Mouse (Mus musculus) heart, postnatal 14 days (tissue): ENCODE results near the gene Armcx1. TPM values are rescaled to one million over a fixed set of nuclear protein-coding genes. Genes with fewer than 3 reads are reported as not detected.
"Not testable (repeated sequence)": the region's sequence is repeated elsewhere in the genome, so short reads cannot be mapped to it uniquely, and the experiment has no call there.

Source experiments
- DNase-seq, 2 experiments: peaks; one replicate each; pipeline ENCODE4 v3.0.0; 2021 to 2022
- intact Hi-C: fragments of 180-260 bp; cut with DNase I; formaldehyde crosslinking; loops from one replicate; pipeline ENCODE4 v1.15.1; 2025
- long read RNA-seq, 2 experiments: library from polyadenylated mRNA; stranded (forward); transcript quantifications; one replicate each; pipeline ENCODE4 v2.0.0; 2021
- total RNA-seq, 2 experiments: library from RNA; stranded (reverse); gene quantifications; 2 replicates each; pipeline ENCODE4 v1.2.3; 2021

Armcx1 gene
- total RNA-seq: 1 to 10 TPM; 7.4 to 7.8 TPM
- long read RNA-seq, experiment 1, partial matches to known transcripts: 1 of 11 reads
- long read RNA-seq, experiment 1, other reads (novel, unspliced or antisense): 1 of 11 reads
- long read RNA-seq, experiment 2, transcript Armcx1-204 (4 exons, 2,085 nt): major isoform, 6 of 10 reads
- long read RNA-seq, experiment 2, partial matches to known transcripts: 0 of 10 reads
- long read RNA-seq, experiment 2, other reads (novel, unspliced or antisense): 1 of 10 reads

DNA sequence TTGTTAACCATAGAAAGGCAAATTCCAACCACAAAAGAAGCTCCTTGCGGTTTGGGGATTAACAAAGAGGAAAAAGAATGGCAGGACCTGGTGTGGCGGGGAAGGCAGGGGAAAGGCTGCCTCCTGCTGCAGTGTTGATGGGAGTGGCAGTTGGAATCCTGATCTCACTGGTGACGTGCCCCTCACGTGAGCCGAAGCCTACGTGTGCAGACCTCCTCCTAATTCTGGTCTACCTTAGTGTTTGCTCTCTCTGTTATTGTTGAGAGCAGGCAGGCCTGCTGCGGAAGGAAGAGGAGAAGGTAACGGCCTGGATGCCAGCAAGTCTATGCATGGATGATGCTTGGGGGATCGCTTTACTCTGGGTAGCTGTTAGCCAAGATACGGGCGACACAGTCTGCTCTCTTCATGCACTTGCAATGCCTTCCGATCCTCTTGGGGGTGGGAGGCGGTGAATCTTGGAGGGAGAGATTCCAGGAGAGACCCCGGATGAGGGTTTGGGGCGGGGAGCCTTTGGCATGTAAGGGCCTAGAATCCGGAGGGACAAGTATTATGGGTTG lies at the start of gene Armcx1:
Gene Armcx1 (plus strand): TSS at position 212 of the 557 bp plus-strand sequence.
- intact Hi-C loops: loop anchor here (5.0 kb wide), 1 partner anchor 106 kb away; no protein-coding TSS in a partner anchor
- peak; percentile 35 to 51 for DNase-seq

- intact Hi-C loops: no loop called here
These were observed 42.7 kb upstream of the Armcx1 start for GRCm38 (mm10) chrX:134675022-134675421.

GRCm38 (mm10) chrX:134675959-134676358 lies 41.8 kb upstream of the Armcx1 start:
- DNase-seq: no peak
- intact Hi-C loops: no loop called here

More at GRCm38 (mm10) chrX:134675022-134675421, 42.7 kb upstream of the Armcx1 start:
- DNase-seq: no peak

DNA sequence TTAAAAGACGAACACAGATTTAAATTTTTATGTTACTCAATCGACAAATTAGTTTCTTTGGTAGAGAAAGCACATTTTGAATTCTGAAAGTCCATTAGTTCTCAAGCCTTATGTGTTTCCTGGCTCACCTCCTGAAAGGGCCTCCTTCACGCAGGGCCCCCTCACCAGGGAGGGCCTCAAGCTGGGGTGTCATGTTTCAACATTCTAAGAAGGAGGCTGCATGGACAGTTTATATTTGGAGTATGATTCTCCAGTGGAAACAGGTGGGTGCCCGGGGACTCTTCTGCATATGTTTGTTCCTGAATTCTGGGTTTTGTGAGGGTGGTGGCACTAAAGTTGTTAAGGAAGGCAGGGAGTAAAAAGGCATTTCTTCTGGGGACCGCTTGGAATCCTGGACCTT lies 32.8 kb upstream of the Armcx1 start:
- no peak for DNase-seq
- intact Hi-C loops: loop anchor here (5.0 kb wide), 1 partner anchor 38 kb away; no protein-coding TSS in a partner anchor

DNA sequence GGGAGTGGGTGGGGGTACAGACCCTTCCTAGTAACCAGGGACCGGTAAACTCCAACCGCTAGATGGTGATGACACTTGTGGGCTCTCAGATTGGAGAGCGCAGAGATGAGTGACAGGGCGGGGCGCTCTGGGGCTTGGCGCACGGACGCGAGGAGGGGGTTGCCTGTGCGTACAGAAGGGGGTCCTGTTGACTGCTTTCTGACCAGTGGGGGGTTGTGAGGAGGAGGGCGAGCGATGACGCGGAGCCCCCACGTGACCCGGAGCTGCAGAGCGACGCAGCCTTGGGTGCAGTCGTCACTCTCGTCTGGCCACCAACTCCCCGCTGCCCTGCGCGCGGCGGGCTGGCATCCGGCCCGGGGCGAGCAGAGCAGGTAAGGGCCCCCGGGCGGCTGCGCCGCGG lies 31.5 kb upstream of the Armcx1 start, which contains the start of gene Armcx4:
Gene Armcx4 (plus strand): TSS at position 253 of the 400 bp plus-strand sequence.
- peak; percentile 63 to 68 for DNase-seq
- intact Hi-C loops: loop anchor here (5.0 kb wide), 1 partner anchor 39 kb away; no protein-coding TSS in a partner anchor

GRCm38 (mm10) chrX:134686739-134687171 lies 31.0 kb upstream of the Armcx1 start:
- intact Hi-C loops: loop anchor here (5.0 kb wide), 1 partner anchor 39 kb away; no protein-coding TSS in a partner anchor
- peak; percentile 21 to 42 for DNase-seq

GRCm38 (mm10) chrX:134689676-134690075 lies 28.1 kb upstream of the Armcx1 start:
- intact Hi-C loops: loop anchor here (5.0 kb wide), 1 partner anchor 42 kb away; no protein-coding TSS in a partner anchor
- DNase-seq: no peak

GRCm38 (mm10) chrX:134690871-134691539 lies 26.8 kb upstream of the Armcx1 start:
- no peak for DNase-seq
- intact Hi-C loops: no loop called here

DNA sequence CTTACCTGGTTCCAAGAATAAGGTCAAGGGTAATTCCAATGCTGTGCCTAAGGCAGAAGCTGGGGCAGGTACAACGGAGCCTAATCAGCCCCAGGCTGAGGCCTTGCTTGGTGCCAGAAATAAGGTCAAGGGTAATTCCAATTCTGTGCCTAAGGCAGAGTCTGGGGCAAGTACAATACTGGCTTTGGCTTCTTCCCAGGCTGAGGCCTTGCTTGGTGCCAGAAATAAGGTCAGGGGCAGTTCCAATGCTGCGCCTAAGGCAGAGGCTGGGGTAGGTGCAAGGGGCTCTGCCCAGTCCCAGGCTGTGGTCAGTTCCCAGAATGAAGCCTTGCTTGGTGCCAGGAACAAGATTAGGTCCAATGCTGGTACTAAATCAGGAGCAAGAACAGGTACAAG lies 26.2 kb upstream of the Armcx1 start:
- intact Hi-C loops: no loop called here
- DNase-seq: no peak

GRCm38 (mm10) chrX:134716863-134717262 lies 900 bp upstream of the Armcx1 start:
- intact Hi-C loops: loop anchor here (5.0 kb wide), 1 partner anchor 105 kb away; no protein-coding TSS in a partner anchor

GRCm38 (mm10) chrX:134718524-134718923 lies 761 bp downstream of the Armcx1 start:
- peak; percentile 42 to 66 for DNase-seq
- intact Hi-C loops: loop anchor here (5.0 kb wide), 1 partner anchor 106 kb away; no protein-coding TSS in a partner anchor

More at GRCm38 (mm10) chrX:134716863-134717262, 900 bp upstream of the Armcx1 start:
- DNase-seq: no peak

GRCm38 (mm10) chrX:134723762-134724161 lies 6.0 kb downstream of the Armcx1 start:
- intact Hi-C loops, DNase-seq: not testable (repeated sequence)

- intact Hi-C loops: loop anchor here (5.0 kb wide), 2 partner anchors 183 to 203 kb away; no protein-coding TSS in a partner anchor
- peak in 1 of 2 experiments; percentile 30 for DNase-seq
These were observed 12.0 kb downstream of the Armcx1 start for GRCm38 (mm10) chrX:134729778-134730177.

GRCm38 (mm10) chrX:134737796-134738195 lies 20.0 kb downstream of the Armcx1 start:
- DNase-seq: no peak
- intact Hi-C loops: no loop called here

DNA sequence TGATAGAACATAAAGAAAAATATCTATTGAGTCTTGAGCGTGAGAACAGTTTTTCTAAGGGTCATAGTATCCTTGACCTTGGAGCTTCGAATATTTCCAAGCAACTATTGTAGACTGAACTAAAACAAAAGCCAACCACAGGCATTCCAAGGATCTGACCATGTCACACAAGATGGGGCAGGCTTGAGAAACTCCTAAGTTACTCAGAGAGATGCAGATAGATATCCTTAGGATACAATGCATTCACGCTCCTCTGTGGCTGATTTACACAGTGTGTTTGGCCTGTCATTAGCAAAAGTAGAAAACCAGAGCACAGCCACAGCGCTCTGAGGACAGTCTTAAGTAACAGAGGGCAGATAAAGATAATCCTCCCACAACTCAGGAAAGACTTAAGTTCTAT lies 21.4 kb downstream of the Armcx1 start:
- no peak for DNase-seq
- intact Hi-C loops: no loop called here

DNA sequence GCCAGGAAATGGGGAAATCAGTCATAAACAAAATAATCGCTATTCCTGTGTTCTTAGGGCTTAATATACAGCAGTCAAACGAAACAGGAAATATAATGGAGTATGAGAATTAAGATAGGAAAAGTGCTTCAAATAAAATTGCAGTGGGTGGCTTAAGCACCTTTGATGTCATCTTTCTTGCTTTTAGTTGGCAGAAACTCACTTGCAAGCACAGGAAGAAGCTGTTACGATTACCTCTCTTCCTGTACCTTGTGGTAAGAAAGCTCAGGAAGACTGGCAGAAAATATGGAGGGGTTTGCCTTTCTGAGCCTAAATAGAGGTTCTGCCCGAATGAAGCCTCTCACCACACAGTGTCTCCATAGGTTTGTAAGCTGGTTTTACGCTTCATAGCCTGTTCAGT lies 24.1 kb downstream of the Armcx1 start:
- intact Hi-C loops: no loop called here
- no peak for DNase-seq

DNA sequence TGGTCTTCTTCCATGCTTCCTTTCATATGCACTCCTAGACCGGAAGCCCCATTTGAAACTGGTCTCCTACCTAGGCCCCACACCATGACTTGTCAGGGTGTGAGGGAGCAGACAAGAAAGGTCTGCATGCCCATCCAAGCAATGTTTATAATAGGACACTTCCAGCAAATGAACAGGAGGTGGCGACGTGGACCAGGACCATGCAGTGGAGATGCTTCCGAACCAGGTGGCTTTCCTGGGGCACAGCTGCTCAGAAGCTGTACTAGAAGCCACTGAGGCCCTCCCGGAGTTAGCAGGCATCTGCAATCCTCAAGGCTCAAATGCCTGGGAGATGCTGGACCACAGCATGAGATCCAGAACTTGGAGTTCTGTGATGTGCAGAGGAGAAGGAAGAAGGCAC lies 28.7 kb downstream of the Armcx1 start:
- DNase-seq: peak; percentile 23 to 46
- intact Hi-C loops: loop anchor here (2.0 to 5.0 kb wide), 2 partner anchors 86 to 166 kb away; no protein-coding TSS in a partner anchor

- intact Hi-C loops: loop anchor here (10.0 kb wide), 1 partner anchor 146 kb away; the partner anchor contains the start of genes Gla and Hnrnph2
- DNase-seq: peak; percentile 65 to 70
These were observed 33.2 kb downstream of the Armcx1 start, which contains the start of gene Armcx6 for GRCm38 (mm10) chrX:134750764-134751592. Armcx6 (minus strand) TSS chrX:134751417.

DNA sequence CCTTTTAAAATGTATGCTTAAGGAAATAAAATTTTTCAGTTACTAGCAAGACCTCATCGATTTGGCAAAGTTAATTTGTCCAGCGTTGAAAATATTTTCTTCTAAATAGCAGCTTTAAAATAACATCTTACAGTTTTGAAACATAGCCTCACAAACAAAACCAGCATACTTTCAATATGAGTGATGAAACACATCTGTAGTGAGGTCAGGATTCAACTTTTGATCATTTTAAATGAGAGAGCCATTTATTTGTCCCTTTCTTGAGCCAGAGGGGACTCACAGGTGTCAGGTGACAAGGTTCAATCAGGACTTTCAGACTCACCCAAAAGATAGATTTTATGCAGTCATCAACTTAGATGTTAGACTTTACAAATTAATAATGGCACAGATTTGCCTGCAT lies 34.1 kb downstream of the Armcx1 start:
- intact Hi-C loops: loop anchor here (10.0 kb wide), 1 partner anchor 147 kb away; the partner anchor contains the start of genes Gla and Hnrnph2

More for the DNA sequence above, 34.1 kb downstream of the Armcx1 start:
- no peak for DNase-seq
